Mouse (Mus musculus) forebrain, embryonic 16.5 days (tissue): ENCODE results near the gene H2-Oa. TPM values are rescaled to one million over a fixed set of nuclear protein-coding genes. Genes with fewer than 3 reads are reported as not detected.

Source experiments
- ATAC-seq: fragments of 200-750 bp; cut with Nextera tagmentation; 2 replicates; pipeline ENCODE4 v1.8.0; 2017; ENCODE audit warnings: mild to moderate bottlenecking, moderate library complexity
- H3K27ac ChIP-seq: fragments of 300-500 bp; sonication (generic); 2 replicates; pipeline ENCODE4 v1.5.1; 2014; ENCODE audit warnings: low read length, control low read depth
- H3K27me3 ChIP-seq: fragments of 300-500 bp; sonication (generic); replicated peaks from 2 replicates; pipeline ENCODE4 v1.6.1; 2014; ENCODE audit warnings: low read length; ENCODE audit not compliant: control insufficient read depth, insufficient read depth
- H3K36me3 ChIP-seq: fragments of 300-500 bp; sonication (generic); 2 replicates; pipeline ENCODE4 v1.6.1; 2014; ENCODE audit not compliant: control insufficient read depth, insufficient read depth
- H3K4me1 ChIP-seq: fragments of 300-500 bp; sonication (generic); replicated peaks from 2 replicates; pipeline ENCODE4 v1.6.1; 2014; ENCODE audit warnings: low read length; ENCODE audit not compliant: control insufficient read depth, insufficient read depth
- H3K4me2 ChIP-seq: fragments of 300-500 bp; sonication (generic); 2 replicates; pipeline ENCODE4 v1.6.1; 2014; ENCODE audit warnings: mild to moderate bottlenecking, low read length, control low read depth
- H3K4me3 ChIP-seq: fragments of 300-500 bp; sonication (generic); replicated peaks from 2 replicates; pipeline ENCODE4 v1.5.1; 2014; ENCODE audit warnings: mild to moderate bottlenecking, low read length, control low read depth
- H3K9ac ChIP-seq: fragments of 300-500 bp; sonication (generic); replicated peaks from 2 replicates; pipeline ENCODE4 v1.6.1; 2014; ENCODE audit warnings: low read depth, low read length, control low read depth
- H3K9me3 ChIP-seq: fragments of 300-500 bp; sonication (generic); 2 replicates; pipeline ENCODE4 v1.6.1; 2016; ENCODE audit warnings: low read length; ENCODE audit not compliant: control insufficient read depth
- WGBS: fragments of 180-500 bp; shearing (Covaris S2); extraction: QIAGEN DNeasy Blood & Tissue Kit; methylation state at CpG from one replicate; pipeline ENCODE4 v1.1.7; 2014; 5-methylcytosine and 5-hydroxymethylcytosine counted together
- polyA plus RNA-seq: library from polyadenylated mRNA; unstranded; fragments of >200 nt; fragmentation: Nextera tagmentation; extraction: Ambion mirVana; gene quantifications from 2 replicates; pipeline ENCODE4 v1.2.1, GENCODE M21; 2015

H2-Oa gene
- polyA plus RNA-seq, 1 experiment from 2014 or later: 0.28 TPM

DNA sequence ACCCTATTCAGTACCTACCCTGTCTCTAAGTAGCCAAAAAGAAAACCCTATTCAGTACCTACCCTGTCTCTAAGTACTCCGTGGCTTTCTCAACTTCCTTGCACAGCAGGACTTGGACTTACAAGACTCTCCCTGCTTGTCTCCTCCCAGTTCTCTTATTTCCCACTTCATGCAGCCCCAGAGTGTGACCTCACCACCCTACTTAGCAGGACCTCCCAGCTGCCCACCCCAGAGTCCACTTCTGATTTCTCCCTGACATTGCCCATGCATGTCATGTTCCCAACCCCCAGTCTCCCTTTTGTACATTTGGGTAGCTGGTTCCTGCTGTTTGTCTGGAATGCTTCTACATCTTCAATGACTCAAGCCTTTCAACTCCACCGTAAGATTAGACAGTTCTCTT is 31.4 kb downstream of the H2-Oa start:
- H3K4me1 ChIP-seq: peaks cover 22% of the 10 kb centered on the region
- H3K27ac ChIP-seq: no peak overlapping the region
- peak overlapping the region; percentile 85 for H3K4me3 ChIP-seq
- H3K36me3 ChIP-seq: 0 out of 2 replicates have a peak, but pooled peaks cover 2% of the 10 kb centered on the region
- ATAC-seq: no peak
- H3K4me2 ChIP-seq: peak overlapping the region; percentile 92
- 7% methylated on average over 2 of the region's 2 CpGs for WGBS
- H3K27me3 ChIP-seq: no peaks in the 10 kb centered on the region
- H3K9ac ChIP-seq: peak overlapping the region; percentile 97
- H3K9me3 ChIP-seq: no peaks in the 10 kb centered on the region

DNA sequence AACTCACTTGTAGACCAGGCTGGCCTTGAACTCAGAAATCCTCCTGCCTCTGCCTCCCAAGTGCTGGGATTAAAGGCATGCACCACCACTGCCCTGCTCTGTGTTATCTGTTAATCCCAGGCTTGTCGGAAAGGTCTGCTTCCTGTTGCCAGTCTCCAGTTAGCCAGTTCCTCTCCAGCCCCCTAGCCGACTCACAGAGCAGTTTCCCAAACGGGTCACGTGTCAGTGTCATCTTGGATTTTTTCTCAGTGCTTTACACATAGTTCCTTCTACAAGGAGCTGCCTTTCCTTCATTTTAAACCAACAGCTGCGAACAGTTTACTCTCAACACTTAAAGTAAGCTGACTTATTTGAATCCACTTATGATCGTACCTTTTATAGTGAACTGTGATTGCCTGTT is 32.5 kb downstream of the H2-Oa start:
- WGBS: 93% methylated on average over 6 of the region's 6 CpGs
- Histone ChIP-seq H3K9me3 (no peaks in the 10 kb centered on the region), H3K27ac (no peak overlapping the region), H3K36me3 (no peaks in the 10 kb centered on the region), H3K4me3 (no peak overlapping the region), H3K4me2 (no peak overlapping the region), H3K9ac (no peak overlapping the region), H3K27me3 (no peaks in the 10 kb centered on the region), H3K4me1 (peaks cover 32% of the 10 kb centered on the region)
- no peak for ATAC-seq

DNA sequence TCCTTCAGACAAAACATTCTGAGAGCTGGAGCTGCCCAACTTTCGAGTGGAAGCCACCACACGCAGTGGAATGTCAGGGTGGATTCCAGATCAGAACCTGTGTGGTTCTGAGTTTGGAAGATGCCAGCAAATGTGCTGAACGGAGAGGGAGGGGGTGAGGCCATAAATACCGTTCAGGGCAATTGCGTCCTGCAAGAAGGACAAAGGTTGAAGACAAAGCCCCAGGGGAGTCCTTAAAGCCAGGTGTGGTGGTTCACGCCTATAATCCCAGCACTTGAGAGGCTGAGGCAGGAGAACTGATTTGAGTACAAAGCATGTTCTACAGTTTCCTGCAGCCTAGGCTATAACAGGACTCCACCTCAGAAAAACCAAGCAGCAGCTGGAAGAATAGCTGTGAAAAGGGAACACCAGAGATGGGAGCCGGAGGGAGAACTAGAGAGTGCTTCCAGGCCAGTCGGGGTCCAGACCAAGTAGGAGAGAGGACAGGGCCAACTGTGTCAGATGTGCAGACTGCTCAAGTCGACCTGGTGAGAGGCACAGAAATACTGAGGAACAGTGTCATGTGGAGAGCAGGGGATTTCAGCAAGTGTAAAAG is 34.8 kb downstream of the H2-Oa start:
- 62% methylated on average over 9 of the region's 9 CpGs for WGBS
- ATAC-seq: no peak

DNA sequence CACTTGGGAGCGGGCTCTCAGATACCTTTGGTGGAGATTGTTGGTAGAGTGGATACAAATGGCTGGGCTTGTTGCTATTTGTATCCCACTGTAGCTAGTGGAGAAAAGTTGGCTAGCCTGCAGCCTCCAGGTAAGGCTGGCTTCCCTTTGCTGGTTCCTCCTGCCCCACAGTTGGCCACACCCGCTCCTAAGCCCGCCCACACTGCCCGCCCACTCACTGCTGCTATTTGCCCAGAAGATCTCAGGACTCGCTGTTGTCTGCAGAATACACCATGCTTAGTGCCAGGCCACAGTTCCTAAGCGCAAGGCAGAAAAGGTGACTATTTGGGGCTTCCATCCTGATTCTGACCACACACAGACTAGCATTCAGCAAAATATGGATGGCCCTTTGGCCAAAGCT is 35.3 kb downstream of the H2-Oa start:
- Histone ChIP-seq H3K9ac (no peak overlapping the region), H3K4me3 (no peak overlapping the region)
- no peak for ATAC-seq

More for the DNA sequence above, 34.8 kb downstream of the H2-Oa start:
- H3K4me1 ChIP-seq: peaks cover 32% of the 10 kb centered on the region
- H3K9me3 ChIP-seq: no peaks in the 10 kb centered on the region
- no peak overlapping the region for H3K9ac ChIP-seq
- H3K27ac ChIP-seq: no peak overlapping the region
- no peaks in the 10 kb centered on the region for H3K27me3 ChIP-seq
- no peaks in the 10 kb centered on the region for H3K36me3 ChIP-seq
- no peak overlapping the region for H3K4me3 ChIP-seq
- H3K4me2 ChIP-seq: no peak overlapping the region

DNA sequence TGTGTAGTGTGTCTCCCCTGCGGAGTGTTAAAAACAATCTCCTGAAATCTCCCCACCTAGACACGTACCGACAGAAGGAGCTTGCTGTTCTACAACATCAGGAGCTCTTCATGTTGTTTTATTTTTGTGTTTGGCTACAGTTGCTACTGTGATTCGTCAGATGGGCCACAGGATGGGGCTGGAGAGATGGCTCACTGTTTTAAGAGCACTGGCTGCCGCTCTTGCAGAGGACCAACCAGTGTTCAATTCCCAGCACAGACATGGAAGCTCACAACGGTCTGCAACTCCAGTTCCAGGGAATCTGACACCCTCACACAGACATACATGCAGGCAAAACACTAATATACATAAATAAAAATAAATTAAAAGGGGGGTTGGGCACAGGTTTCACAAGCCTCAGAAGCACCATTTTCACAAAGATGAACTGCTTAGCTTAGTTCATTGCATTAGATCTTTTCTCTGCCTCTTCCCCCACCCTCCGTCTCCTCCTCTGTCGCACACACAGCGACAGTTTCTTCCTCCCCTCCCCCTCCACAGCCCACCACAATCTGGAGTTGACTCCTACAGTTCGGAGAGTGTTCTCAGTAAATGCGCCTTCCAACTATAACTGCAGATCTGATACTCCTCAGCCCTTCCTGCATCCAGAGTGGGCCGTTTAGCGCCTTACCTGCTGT is 36.3 kb downstream of the H2-Oa start:
- peak overlapping the region; percentile 68 for H3K27ac ChIP-seq

More for the DNA sequence above, 35.3 kb downstream of the H2-Oa start:
- 18% methylated on average over 6 of the region's 6 CpGs for WGBS
- Histone ChIP-seq H3K27me3 (no peaks in the 10 kb centered on the region), H3K36me3 (no peaks in the 10 kb centered on the region), H3K27ac (no peak overlapping the region), H3K4me1 (peaks cover 32% of the 10 kb centered on the region), H3K4me2 (no peak overlapping the region), H3K9me3 (no peaks in the 10 kb centered on the region)

DNA sequence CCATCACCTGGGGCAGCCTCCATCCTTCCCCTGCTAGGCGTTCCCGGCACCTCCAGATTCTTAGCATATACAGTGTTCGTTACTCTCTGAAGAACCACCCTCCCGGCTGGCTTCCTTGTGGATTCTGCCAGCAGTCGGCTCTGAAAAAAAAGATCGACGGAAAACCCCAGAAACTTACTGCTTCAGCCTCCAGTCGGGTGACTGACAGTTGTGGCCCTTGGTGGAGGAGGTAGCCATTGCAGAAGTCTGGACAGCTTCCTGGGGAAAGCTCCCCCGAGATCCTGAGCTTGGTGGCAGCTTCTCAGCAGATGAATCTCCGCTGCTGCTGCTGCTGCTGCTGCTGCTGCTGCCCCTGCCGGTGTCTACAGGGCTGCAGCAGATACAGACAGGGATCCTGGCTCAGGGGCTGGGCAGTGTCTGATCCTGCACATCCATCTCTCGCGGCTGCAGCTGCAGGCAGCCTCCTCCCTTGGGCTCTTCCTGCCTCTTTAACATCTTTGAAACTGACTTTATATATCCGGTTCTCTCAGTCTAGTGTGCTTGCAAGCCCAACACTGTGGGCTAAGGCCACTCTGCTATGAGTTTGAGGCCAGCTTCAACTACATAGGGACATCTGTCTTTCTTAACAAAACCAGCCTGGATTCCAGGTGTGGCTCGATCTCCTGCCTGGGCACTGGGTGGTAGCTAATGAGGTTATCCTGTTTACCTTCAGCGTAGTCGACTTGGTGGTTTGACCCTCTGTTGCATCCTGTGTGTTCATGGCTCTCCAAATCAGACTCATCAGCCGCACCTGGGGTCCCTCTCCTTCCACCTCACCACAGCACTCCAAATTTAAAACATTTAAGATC is 37.0 kb downstream of the H2-Oa start:
- Histone ChIP-seq H3K36me3 (no peaks in the 10 kb centered on the region), H3K9me3 (no peaks in the 10 kb centered on the region), H3K27me3 (no peaks in the 10 kb centered on the region), H3K27ac (peak overlapping the region; percentile 68), H3K4me2 (peak overlapping the region; percentile 29), H3K4me1 (peaks cover 20% of the 10 kb centered on the region), H3K4me3 (0 out of 2 replicates have a peak overlapping the region, but pooled peaks have one; percentile 10), H3K9ac (no peak overlapping the region)
- no peak for ATAC-seq
- 18% methylated on average over 18 of the region's 18 CpGs for WGBS

More for the DNA sequence above, 36.3 kb downstream of the H2-Oa start:
- Histone ChIP-seq H3K9me3 (no peaks in the 10 kb centered on the region), H3K4me2 (peak overlapping the region; percentile 29), H3K4me1 (peaks cover 28% of the 10 kb centered on the region), H3K36me3 (no peaks in the 10 kb centered on the region), H3K4me3 (0 out of 2 replicates have a peak overlapping the region, but pooled peaks have one; percentile 10), H3K9ac (no peak overlapping the region), H3K27me3 (no peaks in the 10 kb centered on the region)
- peak; percentile 57 for ATAC-seq
- WGBS: 20% methylated on average over 13 of the region's 13 CpGs

DNA sequence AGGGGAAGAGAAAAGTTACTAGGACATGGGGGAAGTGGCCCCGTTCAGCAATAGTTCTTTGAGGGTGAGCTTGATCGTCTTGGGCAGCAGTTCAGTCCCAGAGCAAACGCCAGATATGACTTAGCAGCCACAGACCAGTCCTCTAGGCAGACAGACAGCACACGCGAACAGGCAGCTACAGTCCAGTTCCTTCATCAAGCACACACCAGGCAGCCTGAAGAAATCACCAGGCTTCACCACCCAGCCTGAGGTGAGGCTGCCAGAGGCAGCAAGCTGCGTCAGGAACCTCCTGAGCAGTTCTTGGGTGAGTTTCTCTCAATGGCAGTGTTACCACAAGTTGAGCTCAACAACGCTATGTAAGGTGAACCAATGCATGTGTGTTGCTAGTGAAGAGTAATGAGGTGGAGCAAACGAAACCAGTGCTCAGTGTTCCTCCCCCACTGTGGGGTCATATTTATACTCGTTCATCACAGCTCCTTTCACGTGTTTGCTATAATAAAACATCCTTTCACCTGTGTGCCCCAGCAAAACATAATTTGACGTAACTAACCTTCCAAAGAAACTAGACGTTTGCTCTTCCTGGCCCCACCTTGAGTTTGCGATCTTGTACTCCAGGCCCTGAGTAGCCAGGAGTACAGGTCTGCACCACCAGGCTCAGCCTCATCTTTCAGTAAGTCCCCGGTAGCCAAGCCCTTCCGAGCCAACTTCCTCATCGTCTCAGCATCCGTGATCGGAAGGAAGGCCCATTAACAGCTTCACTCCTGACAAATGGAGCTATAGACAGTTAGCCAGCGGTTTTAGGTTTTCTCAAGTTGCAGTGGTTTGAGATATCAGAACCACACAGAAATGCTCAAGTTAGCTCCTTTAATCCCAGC is 38.2 kb downstream of the H2-Oa start:
- 84% methylated on average over 19 of the region's 19 CpGs for whole genome bisulfite sequencing

DNA sequence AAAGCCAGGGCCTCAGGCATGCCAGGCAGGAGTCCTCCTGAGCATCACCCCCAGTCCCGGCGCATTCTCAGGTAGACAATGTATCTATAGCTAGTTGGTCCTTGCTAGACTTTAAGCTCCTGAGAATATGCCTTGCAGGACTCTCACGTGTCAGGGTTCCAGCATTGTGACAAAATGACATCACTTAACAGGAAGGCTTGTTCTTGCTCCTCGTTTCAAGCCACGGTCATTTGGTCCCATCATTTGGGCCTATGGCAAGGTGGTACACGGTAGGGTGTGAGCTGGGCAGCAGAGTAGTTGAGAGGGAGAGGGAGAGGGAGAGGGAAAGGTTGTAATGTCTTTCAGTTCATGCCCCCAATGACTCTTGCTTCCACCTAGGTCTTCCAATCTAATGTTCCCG is 39.8 kb downstream of the H2-Oa start:
- H3K4me2 ChIP-seq: no peak overlapping the region
- WGBS: 73% methylated on average over 7 of the region's 7 CpGs
- no peak overlapping the region for H3K4me3 ChIP-seq
- H3K27ac ChIP-seq: no peak overlapping the region
- peaks cover 18% of the 10 kb centered on the region for H3K4me1 ChIP-seq
- H3K27me3 ChIP-seq: no peaks in the 10 kb centered on the region
- no peaks in the 10 kb centered on the region for H3K9me3 ChIP-seq
- H3K36me3 ChIP-seq: no peaks in the 10 kb centered on the region
- H3K9ac ChIP-seq: no peak overlapping the region
- ATAC-seq: no peak

More for the DNA sequence above, 38.2 kb downstream of the H2-Oa start:
- no peak overlapping the region for H3K4me2 ChIP-seq
- peaks cover 14% of the 10 kb centered on the region for H3K4me1 ChIP-seq
- no peaks in the 10 kb centered on the region for H3K9me3 ChIP-seq
- H3K9ac ChIP-seq: no peak overlapping the region
- H3K27ac ChIP-seq: no peak overlapping the region
- no peaks in the 10 kb centered on the region for H3K36me3 ChIP-seq
- no peaks in the 10 kb centered on the region for H3K27me3 ChIP-seq
- no peak overlapping the region for H3K4me3 ChIP-seq
- ATAC-seq: no peak
